Mouse (Mus musculus) thymus, adult 2 months (tissue): Measurements from ENCODE around the gene Cib3.

Source experiments
- CTCF ChIP-seq: fragments of 200-500 bp; IDR thresholded peaks from 2 replicates; pipeline ENCODE4 v1.5.1; 2012; ENCODE audit warnings: mild to moderate bottlenecking, control low read depth, low read length, moderate library complexity, borderline replicate concordance; ENCODE audit not compliant: control insufficient read depth, poor library complexity, insufficient read depth; ENCODE audit errors: extremely low read depth
- POLR2A ChIP-seq: fragments of 200-500 bp; IDR thresholded peaks from 2 replicates; pipeline ENCODE4 v1.6.1; 2012; ENCODE audit warnings: mild to moderate bottlenecking, low read length, control low read depth, moderate library complexity; ENCODE audit not compliant: control insufficient read depth, poor library complexity, insufficient read depth; ENCODE audit errors: extremely low read depth

- TF ChIP-seq CTCF (no peak), POLR2A (no peak)
Observed at GRCm38 (mm10) chr8:72215871-72216270, 3.2 kb upstream of the Cib3 start.
